Mouse (Mus musculus): ENCODE data around the gene Efemp1.

The Efemp1 gene

GRCm38 (mm10) chr11:28853102-28853800 is at the start of gene Efemp1:
TSS of gene Efemp1 (plus strand) at chr11:28853204.
- DNase-seq: peak; percentile 73

DNA sequence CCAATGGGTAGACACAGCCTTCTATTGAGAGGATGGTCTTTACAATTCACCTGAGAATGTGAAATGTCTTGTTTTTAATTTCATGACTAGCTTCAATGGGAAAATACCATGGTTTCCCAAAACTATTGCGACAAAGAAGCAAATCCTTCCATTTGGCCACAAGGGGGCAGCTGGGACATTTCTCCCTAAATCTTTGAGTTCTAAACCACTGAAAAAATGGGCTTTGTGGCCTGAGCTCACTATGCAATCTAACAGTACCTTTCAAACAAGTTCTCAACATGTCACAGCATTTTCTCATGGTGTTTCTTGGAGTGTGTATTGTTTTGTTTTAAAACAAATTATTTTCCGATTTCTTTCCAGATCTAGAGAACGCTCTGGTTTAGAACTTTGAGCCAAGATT is 44.3 kb upstream of the Efemp1 start:
- peak; percentile 75 for DNase-seq

- DNase-seq: no peak
These were observed 41.1 kb upstream of the Efemp1 start for GRCm38 (mm10) chr11:28811874-28812273.

DNA sequence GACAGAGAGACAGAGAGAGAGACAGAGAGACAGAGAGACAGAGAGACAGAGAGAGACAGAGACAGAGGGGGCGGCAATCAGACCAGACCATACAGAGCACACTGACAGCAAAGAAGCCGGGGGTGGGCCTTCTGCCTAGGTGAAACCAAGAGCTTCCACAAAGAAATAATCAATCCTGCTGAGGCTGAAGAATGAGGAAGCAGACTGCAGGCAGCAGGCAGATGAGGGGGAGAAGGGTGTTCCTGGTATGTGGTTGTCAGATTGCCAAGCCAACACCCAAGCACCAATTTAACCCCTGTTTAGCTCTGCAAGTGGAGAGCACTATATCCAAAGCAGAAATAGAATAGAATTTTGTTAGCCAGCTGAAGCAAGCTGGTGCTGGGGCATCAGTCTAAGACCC is 40.4 kb upstream of the Efemp1 start:
- DNase-seq: no peak

- DNase-seq: no peak
These were observed 35.6 kb upstream of the Efemp1 start for GRCm38 (mm10) chr11:28817405-28817804.

DNA sequence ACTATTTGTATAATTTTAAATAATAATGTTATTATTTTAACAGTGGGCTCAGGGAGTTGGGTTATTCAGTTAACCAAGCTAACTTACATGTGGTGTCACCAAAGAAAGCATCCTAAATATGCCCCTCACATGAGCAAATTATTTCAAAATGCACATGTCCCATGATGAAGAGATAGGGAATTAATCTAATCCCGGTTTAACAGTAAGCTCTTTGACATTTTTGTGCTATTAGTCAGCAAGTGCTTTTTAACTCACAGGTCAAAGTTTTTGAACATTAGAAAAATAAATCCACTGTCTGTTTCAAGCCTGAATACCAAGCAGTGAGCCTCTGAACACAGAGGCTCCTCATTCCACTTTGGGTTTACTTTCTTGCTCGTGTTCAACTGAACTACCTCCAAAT is 26.1 kb upstream of the Efemp1 start:
- no peak for DNase-seq

DNA sequence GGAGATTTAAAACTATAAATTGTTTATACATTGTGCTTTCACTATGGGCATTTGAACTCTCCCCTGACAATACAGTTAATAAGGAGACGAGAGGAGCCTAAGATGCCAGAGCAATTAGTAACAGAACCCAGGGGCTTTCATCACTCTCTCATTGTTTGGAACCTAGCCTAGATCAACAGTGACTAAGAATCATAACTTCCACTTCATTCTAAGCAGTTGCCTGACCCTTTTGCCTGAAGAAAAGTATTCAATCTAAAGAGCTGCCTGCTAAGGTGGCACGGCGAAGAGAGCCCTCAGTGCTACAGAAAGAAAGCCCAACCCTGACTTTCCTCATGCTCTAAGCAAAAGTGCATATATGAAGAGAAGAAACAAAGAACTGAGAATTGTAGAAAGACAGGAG is 19.2 kb upstream of the Efemp1 start:
- peak; percentile 24 for DNase-seq

GRCm38 (mm10) chr11:28835141-28835540 is 17.9 kb upstream of the Efemp1 start:
- DNase-seq: no peak

GRCm38 (mm10) chr11:28849841-28850240 is 3.2 kb upstream of the Efemp1 start:
- no peak for DNase-seq

- no peak for DNase-seq
These were observed 1.4 kb upstream of the Efemp1 start for GRCm38 (mm10) chr11:28851645-28852044.

- no peak for DNase-seq
These were observed 564 bp upstream of the Efemp1 start for GRCm38 (mm10) chr11:28852361-28852919.

DNA sequence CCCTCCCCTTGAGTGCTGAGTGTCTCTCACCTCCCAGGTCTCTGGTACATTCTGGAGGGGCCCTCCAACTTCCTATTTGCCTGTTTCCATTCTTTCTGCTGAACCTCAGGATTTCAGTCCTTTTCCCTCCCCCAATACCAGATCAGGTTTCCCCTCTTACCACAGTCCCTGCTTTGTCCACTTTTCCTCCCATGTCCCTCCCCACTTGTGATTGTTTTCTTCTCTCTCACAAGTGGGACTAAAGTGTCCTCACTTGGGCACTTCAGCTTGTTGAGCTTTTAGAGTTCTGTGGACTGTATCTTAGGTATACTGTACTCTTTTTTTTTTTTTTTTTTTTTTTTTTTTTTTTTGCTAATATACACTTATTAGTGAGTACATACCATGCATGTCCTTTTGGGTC is 6.1 kb downstream of the Efemp1 start:
- no peak for DNase-seq

GRCm38 (mm10) chr11:28869129-28869528 is 16.1 kb downstream of the Efemp1 start:
- peak; percentile 75 for DNase-seq

GRCm38 (mm10) chr11:28881381-28881976 is 28.5 kb downstream of the Efemp1 start:
- DNase-seq: no peak

- DNase-seq: no peak
These were observed 30.1 kb downstream of the Efemp1 start for GRCm38 (mm10) chr11:28883106-28883505.

DNA sequence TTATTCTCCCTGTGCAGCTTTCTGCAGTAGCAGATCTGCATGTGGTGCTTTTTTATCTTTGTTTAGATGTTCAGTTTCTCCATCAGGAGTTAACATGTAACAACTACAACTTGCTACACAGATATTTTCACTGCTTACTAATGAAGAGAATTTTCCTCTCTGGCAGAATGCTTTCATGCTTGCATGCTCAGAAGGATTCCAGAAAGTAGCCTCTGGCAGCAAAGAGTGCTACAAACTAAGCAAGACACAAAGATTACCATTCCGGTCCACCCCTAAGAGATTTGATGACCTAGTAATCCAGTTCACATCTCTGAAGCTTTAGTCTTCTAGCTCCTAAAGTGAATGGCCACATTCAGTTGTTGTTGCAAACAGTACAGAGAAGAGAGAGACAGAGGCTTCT is 36.5 kb downstream of the Efemp1 start:
- no peak for DNase-seq

- no peak for DNase-seq
These were observed 38.5 kb downstream of the Efemp1 start for GRCm38 (mm10) chr11:28891515-28891914.

DNA sequence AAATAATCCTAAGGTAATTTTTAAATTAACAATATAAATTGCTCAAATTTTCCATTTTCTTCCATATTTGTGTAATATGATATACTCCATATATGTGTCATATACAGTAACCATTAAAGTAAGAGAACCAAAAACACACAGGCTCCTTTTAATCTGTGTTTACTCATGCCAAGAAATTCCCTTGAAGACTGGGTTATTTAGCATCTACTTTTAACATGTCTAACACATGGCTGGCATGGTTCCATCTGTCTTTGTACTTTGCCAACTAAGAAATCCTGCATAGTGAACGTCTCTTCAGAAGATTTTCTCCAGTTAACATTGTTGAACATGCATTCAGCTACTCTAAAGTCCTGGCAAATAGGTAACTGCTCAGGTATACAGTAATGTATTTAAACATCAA is 46.4 kb downstream of the Efemp1 start:
- no peak for DNase-seq

DNA sequence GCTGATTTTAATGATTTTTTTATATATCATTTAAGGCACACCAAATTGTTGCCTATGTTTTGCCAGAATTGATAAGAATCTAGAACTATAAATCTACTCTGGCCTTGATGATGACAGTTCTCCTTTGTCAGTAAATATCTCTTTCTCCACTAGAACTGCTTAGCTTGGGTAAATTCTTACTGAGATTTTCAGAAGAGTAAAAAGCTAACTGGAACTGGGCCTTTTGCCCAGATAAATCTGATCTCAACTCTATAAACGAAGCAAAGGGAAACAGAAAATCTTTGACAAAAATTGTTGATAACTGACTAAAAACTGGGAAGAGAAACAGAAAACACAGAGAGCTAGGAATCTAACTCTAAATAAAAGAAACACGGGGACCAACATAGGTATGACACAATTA is 51.6 kb downstream of the Efemp1 start:
- no peak for DNase-seq

DNA sequence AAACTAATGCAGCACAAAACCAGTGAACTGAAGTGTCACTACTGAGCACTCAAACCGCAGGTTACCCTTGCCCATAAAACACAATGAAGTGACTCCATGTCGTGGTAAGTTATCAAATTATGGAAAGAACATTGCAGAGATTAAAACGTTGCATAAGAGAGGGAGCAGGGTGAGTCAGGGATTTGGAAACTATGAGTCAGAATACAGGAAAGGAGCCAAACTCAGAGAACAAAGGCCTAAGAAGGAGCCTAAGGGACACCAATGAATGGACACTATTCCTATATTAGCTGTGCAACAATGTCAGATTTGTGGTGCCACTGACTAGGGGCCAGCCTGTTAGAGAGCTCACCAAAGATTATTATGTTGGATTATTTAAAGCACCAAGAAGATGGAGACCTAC is 53.3 kb downstream of the Efemp1 start:
- DNase-seq: no peak

DNA sequence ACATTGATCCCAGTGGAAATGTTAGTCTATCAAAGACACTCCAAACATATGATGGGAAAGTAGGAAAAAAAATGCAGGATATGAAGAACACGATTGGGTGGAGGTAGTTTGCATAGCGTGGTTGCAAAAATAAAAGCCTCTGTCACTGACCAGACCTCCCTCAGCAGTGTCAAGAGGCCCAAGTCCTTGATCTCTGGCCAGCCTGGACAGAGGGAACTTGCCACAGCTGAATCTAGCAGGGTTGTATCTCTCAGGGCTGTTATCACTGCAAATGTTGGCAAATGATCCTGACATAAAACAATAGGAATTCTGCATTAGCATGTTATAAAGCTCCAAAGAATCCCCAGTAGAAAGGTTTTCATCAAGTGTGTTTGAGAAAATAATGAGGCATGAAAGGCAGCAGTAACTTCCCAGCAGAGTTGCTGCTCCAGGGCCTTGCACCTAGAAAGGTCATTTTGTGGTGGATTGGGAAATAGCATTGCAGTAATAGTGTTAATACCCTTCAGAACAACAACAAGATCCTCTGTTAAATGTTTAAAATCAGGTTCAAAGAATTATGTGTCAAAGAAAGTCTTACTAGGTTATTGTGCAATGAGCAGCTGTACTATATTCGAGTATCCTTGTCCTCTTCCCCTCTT is 56.0 kb downstream of the Efemp1 start:
- no peak for DNase-seq

GRCm38 (mm10) chr11:28912469-28913138 is 59.6 kb downstream of the Efemp1 start:
- DNase-seq: no peak

GRCm38 (mm10) chr11:28934449-28934848 is 81.4 kb downstream of the Efemp1 start:
- DNase-seq: peak; percentile 12

All from embryo, embryonic 11 days (tissue).